Mouse (Mus musculus): Measurements from ENCODE around the gene Parp6. TPM values are rescaled to one million over a fixed set of nuclear protein-coding genes. Genes with fewer than 3 reads are reported as not detected.

The Parp6 gene
- polyA plus RNA-seq, 1 experiment, result 12.1 TPM

DNA sequence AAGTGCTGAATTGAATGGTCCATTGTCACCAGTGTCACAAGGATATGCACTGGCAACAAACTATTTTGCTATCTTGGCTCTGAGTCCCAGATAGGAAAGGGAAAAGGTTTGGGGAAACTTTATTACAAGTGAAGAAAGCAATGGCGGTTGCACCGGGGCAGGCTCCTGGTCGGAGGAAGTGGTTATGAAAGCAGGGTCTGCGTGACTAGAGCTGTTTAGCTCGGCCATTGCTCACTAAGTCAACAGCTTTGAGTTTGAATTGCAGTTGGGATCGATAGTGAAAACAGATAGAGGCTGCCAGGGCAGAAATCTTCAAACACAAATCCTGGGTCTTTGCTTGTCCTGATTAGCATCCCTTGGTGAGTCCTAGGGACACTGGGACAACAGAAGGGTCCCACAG is 50.8 kb downstream of the Parp6 start:
- peaks cover 83% of the 10 kb centered on the region for H3K36me3 ChIP-seq (ENCODE audit: control insufficient read depth, insufficient read depth, low read length)
- no peak overlapping the region for H3K27ac ChIP-seq (ENCODE audit: insufficient read depth, low read depth, low read length)
- H3K27me3 ChIP-seq (ENCODE audit: control insufficient read depth, insufficient read depth, low read length), result no peaks in the 10 kb centered on the region
- H3K4me3 ChIP-seq (ENCODE audit: low read depth, low read length), result no peak overlapping the region
- 32% methylated on average over 6 of the region's 6 CpGs for WGBS
- H3K4me1 ChIP-seq (ENCODE audit: control insufficient read depth, insufficient read depth, insufficient read length, low read length), result peaks cover 21% of the 10 kb centered on the region; the same call in 1 of the 2 replicates
- no peak for TF ChIP-seq CTCF (IDR thresholded peaks at IDR 0.05; ENCODE audit: extremely low read depth, insufficient read length, insufficient replicate concordance, low read depth, low read length)
- TF ChIP-seq POLR2A (IDR thresholded peaks at IDR 0.05; ENCODE audit: low read depth, low read length), result no peak

GRCm38 (mm10) chr9:59668473-59668872 is 51.4 kb downstream of the Parp6 start:
- 89% methylated on average over 7 of the region's 7 CpGs for WGBS
- no peak for TF ChIP-seq POLR2A (IDR thresholded peaks at IDR 0.05; ENCODE audit: low read depth, low read length)
- no peak for TF ChIP-seq CTCF (IDR thresholded peaks at IDR 0.05; ENCODE audit: extremely low read depth, insufficient read length, insufficient replicate concordance, low read depth, low read length)
- peaks cover 16% of the 10 kb centered on the region; the same call in 1 of the 2 replicates for H3K4me1 ChIP-seq (ENCODE audit: control insufficient read depth, insufficient read depth, insufficient read length, low read length)
- H3K27ac ChIP-seq (ENCODE audit: insufficient read depth, low read depth, low read length), result no peak overlapping the region
- H3K36me3 ChIP-seq (ENCODE audit: control insufficient read depth, insufficient read depth, low read length), result peaks cover 82% of the 10 kb centered on the region
- H3K4me3 ChIP-seq (ENCODE audit: low read depth, low read length), result no peak overlapping the region
- H3K27me3 ChIP-seq (ENCODE audit: control insufficient read depth, insufficient read depth, low read length), result no peaks in the 10 kb centered on the region

DNA sequence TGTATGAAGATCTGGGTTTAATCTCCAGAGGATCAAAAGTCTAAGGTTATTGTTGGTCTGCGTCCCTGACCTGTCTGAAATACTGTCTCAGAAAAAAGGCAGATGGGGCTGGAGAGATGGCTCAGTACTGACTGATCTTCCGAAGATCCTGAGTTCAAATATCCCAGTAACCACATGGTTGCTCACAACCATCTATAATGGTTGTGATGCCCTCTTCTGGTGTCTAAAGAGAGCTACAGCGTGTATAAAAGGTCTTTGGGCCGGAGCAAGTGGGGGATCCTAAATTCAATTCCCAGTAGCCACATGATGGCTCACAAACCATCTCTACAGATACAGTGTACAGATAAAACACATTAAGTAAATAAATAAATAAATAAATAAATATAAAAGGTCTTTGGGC is 52.1 kb downstream of the Parp6 start:
- WGBS, result 77% methylated on average over 4 of the region's 4 CpGs
- Histone ChIP-seq H3K4me1 (ENCODE audit: control insufficient read depth, insufficient read depth, insufficient read length, low read length) (peaks cover 11% of the 10 kb centered on the region; the same call in 1 of the 2 replicates), H3K27ac (ENCODE audit: insufficient read depth, low read depth, low read length) (no peak overlapping the region), H3K36me3 (ENCODE audit: control insufficient read depth, insufficient read depth, low read length) (peaks cover 85% of the 10 kb centered on the region), H3K27me3 (ENCODE audit: control insufficient read depth, insufficient read depth, low read length) (no peaks in the 10 kb centered on the region), H3K4me3 (ENCODE audit: low read depth, low read length) (no peak overlapping the region)
- no peak for TF ChIP-seq POLR2A (IDR thresholded peaks at IDR 0.05; ENCODE audit: low read depth, low read length)
- no peak for TF ChIP-seq CTCF (IDR thresholded peaks at IDR 0.05; ENCODE audit: extremely low read depth, insufficient read length, insufficient replicate concordance, low read depth, low read length)

DNA sequence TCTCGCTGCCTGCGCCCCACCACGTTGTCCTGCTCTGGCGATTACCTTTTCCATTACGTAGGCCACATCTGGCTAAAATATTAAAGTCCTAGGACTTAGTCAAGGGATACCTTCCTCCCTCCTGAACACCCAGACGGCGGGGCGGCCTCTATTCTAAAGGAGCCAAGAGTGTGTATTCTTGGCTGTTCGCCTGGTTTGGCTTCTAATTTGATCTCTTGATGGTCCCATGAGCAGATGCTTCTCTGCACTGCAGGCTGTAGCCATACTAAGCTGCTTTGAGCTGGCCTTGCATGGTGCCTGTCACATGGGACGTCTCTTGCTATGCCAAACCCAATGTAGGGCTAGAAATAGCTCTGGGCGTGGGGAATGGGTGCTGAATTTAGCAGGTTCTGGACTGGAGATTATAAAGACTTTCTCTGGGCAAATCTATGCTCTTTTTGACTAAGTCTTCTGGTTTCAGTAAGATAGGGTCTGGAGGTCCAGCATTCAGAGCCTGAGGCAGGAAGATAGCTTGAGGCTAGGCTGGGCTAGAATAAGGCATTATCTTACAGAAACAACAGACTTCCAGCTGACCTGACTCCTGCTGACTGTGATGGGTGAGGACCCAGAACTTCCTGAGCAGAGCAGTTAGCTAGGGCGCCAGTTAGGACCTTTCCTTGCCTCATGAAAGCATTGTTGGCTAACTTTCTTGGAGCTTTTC is 55.3 kb downstream of the Parp6 start:
- H3K4me3 ChIP-seq (ENCODE audit: low read depth, low read length), result no peak overlapping the region
- no peaks in the 10 kb centered on the region; the same call in 1 of the 2 replicates for H3K4me1 ChIP-seq (ENCODE audit: control insufficient read depth, insufficient read depth, insufficient read length, low read length)
- H3K27me3 ChIP-seq (ENCODE audit: control insufficient read depth, insufficient read depth, low read length), result no peaks in the 10 kb centered on the region
- H3K27ac ChIP-seq (ENCODE audit: insufficient read depth, low read depth, low read length), result no peak overlapping the region
- 90% methylated on average over 12 of the region's 12 CpGs for WGBS
- H3K36me3 ChIP-seq (ENCODE audit: control insufficient read depth, insufficient read depth, low read length), result peaks cover 92% of the 10 kb centered on the region
- TF ChIP-seq CTCF (IDR thresholded peaks at IDR 0.05; ENCODE audit: extremely low read depth, insufficient read length, insufficient replicate concordance, low read depth, low read length) (no peak), POLR2A (IDR thresholded peaks at IDR 0.05; ENCODE audit: low read depth, low read length) (no peak)

DNA sequence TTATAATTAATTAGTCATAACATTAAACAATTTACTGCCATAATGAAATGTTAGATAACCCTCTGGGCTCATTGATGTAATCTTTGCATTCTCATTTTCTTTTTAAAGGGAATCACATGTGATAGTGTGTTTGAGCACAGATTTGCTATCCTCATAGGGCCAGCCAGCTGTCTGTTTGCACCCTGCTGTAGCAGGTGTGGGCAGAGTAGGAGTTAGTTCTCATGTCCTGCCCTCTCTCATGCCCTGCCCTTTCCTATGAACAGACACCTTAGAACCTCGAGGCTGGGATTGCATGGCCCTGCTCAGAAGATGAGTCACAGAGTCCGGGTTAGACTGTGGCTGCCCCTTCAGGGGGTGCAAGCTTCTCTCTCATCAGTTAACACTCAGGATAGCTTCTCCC is 56.3 kb downstream of the Parp6 start:
- Histone ChIP-seq H3K27me3 (ENCODE audit: control insufficient read depth, insufficient read depth, low read length) (no peaks in the 10 kb centered on the region), H3K27ac (ENCODE audit: insufficient read depth, low read depth, low read length) (no peak overlapping the region), H3K36me3 (ENCODE audit: control insufficient read depth, insufficient read depth, low read length) (peaks cover 91% of the 10 kb centered on the region), H3K4me1 (ENCODE audit: control insufficient read depth, insufficient read depth, insufficient read length, low read length) (peaks cover 3% of the 10 kb centered on the region; the same call in 1 of the 2 replicates), H3K4me3 (ENCODE audit: low read depth, low read length) (no peak overlapping the region)
- WGBS, result 41% methylated on average over 2 of the region's 2 CpGs
- no peak for TF ChIP-seq CTCF (IDR thresholded peaks at IDR 0.05; ENCODE audit: extremely low read depth, insufficient read length, insufficient replicate concordance, low read depth, low read length)
- no peak for TF ChIP-seq POLR2A (IDR thresholded peaks at IDR 0.05; ENCODE audit: low read depth, low read length)

DNA sequence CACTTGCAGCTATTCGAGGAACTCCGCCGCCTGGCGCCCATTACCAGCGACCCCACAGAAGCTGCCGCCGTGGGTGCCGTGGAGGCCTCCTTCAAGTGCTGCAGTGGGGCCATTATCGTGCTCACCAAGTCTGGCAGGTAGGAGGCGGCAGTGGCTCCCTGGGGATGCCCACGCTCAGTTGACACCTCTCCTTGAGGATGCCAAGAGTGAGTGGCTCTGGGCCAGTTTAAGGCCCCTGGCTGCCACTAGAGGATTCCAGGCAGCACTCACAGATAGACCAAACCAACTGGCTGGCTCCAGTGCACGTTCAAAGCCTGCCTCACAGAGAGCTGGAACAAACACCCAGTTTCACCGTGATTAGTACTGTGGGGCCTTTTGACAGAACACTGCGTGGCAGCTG is 58.5 kb downstream of the Parp6 start:
- H3K36me3 ChIP-seq (ENCODE audit: control insufficient read depth, insufficient read depth, low read length), result peaks cover 84% of the 10 kb centered on the region
- WGBS, result 92% methylated on average over 14 of the region's 14 CpGs

DNA sequence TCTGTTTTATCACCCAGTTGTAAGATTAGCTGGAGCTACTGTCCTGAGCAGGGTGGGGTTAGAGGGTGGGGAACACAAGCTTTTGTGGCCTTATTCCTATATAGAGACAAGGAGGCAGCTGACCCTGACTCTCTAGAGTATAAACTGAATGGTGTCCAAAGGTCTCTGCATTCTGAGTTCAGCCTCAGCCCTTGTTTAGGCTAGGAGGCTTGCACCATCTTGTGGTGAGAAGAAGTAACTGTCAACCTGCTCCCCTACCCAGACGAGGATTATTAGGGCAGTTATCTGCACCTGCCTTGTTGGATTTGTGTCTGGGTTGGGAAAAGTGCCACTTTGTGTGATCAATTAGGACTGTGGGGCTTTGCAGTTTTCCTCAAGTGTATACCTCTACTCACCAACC is 61.2 kb downstream of the Parp6 start:
- WGBS, result 3% methylated on average over 1 of the region's 1 CpGs

More for the DNA sequence above, 58.5 kb downstream of the Parp6 start:
- no peak overlapping the region for H3K27ac ChIP-seq (ENCODE audit: insufficient read depth, low read depth, low read length)
- H3K4me1 ChIP-seq (ENCODE audit: control insufficient read depth, insufficient read depth, insufficient read length, low read length), result peaks cover 6% of the 10 kb centered on the region; the same call in 1 of the 2 replicates
- no peak for TF ChIP-seq POLR2A (IDR thresholded peaks at IDR 0.05; ENCODE audit: low read depth, low read length)
- no peak for TF ChIP-seq CTCF (IDR thresholded peaks at IDR 0.05; ENCODE audit: extremely low read depth, insufficient read length, insufficient replicate concordance, low read depth, low read length)
- H3K27me3 ChIP-seq (ENCODE audit: control insufficient read depth, insufficient read depth, low read length), result no peaks in the 10 kb centered on the region
- no peak overlapping the region for H3K4me3 ChIP-seq (ENCODE audit: low read depth, low read length)

More for the DNA sequence above, 61.2 kb downstream of the Parp6 start:
- H3K36me3 ChIP-seq (ENCODE audit: control insufficient read depth, insufficient read depth, low read length), result peaks cover 58% of the 10 kb centered on the region
- H3K4me3 ChIP-seq (ENCODE audit: low read depth, low read length), result no peak overlapping the region
- H3K27me3 ChIP-seq (ENCODE audit: control insufficient read depth, insufficient read depth, low read length), result no peaks in the 10 kb centered on the region
- H3K4me1 ChIP-seq (ENCODE audit: control insufficient read depth, insufficient read depth, insufficient read length, low read length), result peaks cover 6% of the 10 kb centered on the region; the same call in 1 of the 2 replicates
- H3K27ac ChIP-seq (ENCODE audit: insufficient read depth, low read depth, low read length), result no peak overlapping the region
- TF ChIP-seq CTCF (IDR thresholded peaks at IDR 0.05; ENCODE audit: extremely low read depth, insufficient read length, insufficient replicate concordance, low read depth, low read length), result 0 out of 2 replicates have a peak, but pooled peaks have one; percentile 31
- TF ChIP-seq POLR2A (IDR thresholded peaks at IDR 0.05; ENCODE audit: low read depth, low read length), result no peak

All from small intestine, adult 2 months (tissue).